Mouse (Mus musculus) midbrain, embryonic 10.5 days (tissue): ENCODE results near the gene Perp. TPM values are rescaled to one million over a fixed set of nuclear protein-coding genes. Genes with fewer than 3 reads are reported as not detected.

ENCODE experiments used
- DNase-seq: peaks from one replicate; pipeline ENCODE4 v3.0.0-alpha.2; 2017; ENCODE audit warnings: low spot score
- H3K27ac ChIP-seq: fragments of 300-500 bp; sonication (generic); replicated peaks from 2 replicates; pipeline ENCODE4 v1.5.1; 2016; ENCODE audit warnings: mild to moderate bottlenecking
- H3K27me3 ChIP-seq: fragments of 300-500 bp; sonication (generic); 2 replicates; pipeline ENCODE4 v1.6.1; 2016; ENCODE audit warnings: low read depth, mild to moderate bottlenecking; ENCODE audit not compliant: poor library complexity, severe bottlenecking
- H3K36me3 ChIP-seq: fragments of 300-500 bp; sonication (generic); 2 replicates; pipeline ENCODE4 v1.6.1; 2016; ENCODE audit warnings: mild to moderate bottlenecking, moderate library complexity
- H3K4me1 ChIP-seq: fragments of 300-500 bp; sonication (generic); 2 replicates; pipeline ENCODE4 v1.6.1; 2016
- H3K4me3 ChIP-seq: fragments of 300-500 bp; sonication (generic); 2 replicates; pipeline ENCODE4 v1.5.1; 2016; ENCODE audit warnings: mild to moderate bottlenecking, moderate library complexity
- H3K9me3 ChIP-seq: fragments of 300-500 bp; sonication (generic); replicated peaks from 2 replicates; pipeline ENCODE4 v1.6.1; 2016; ENCODE audit warnings: mild to moderate bottlenecking
- WGBS: fragments of 180-500 bp; shearing (Covaris S2); methylation state at CpG from one replicate; pipeline ENCODE4 v1.1.7; 2016; 5-methylcytosine and 5-hydroxymethylcytosine counted together
- polyA plus RNA-seq: library from polyadenylated mRNA; unstranded; fragments of >200 nt; fragmentation: Nextera tagmentation; extraction: Ambion mirVana; gene quantifications from 2 replicates; pipeline ENCODE4 v1.2.1, GENCODE M21; 2016

The Perp gene
- polyA plus RNA-seq, 1 experiment from 2014 or later = 10.6 TPM

- no peaks in the 10 kb centered on the region for H3K36me3 ChIP-seq
- peaks cover 10% of the 10 kb centered on the region for H3K4me1 ChIP-seq
- 64% methylated on average over 4 of the region's 4 CpGs for WGBS
- DNase-seq = no peak
- peaks cover 57% of the 10 kb centered on the region for H3K27me3 ChIP-seq
- H3K9me3 ChIP-seq = no peaks in the 10 kb centered on the region
- no peak overlapping the region for H3K4me3 ChIP-seq
- no peak overlapping the region for H3K27ac ChIP-seq
Observed at GRCm38 (mm10) chr10:18845711-18846110, 891 bp downstream of the Perp start.

- peaks cover 57% of the 10 kb centered on the region for H3K27me3 ChIP-seq
- peaks cover 13% of the 10 kb centered on the region for H3K4me1 ChIP-seq
- no peak overlapping the region for H3K27ac ChIP-seq
- 81% methylated on average over 8 of the region's 8 CpGs for WGBS
- no peak overlapping the region for H3K4me3 ChIP-seq
- H3K9me3 ChIP-seq = no peaks in the 10 kb centered on the region
- no peak for DNase-seq
- no peaks in the 10 kb centered on the region for H3K36me3 ChIP-seq
Observed at GRCm38 (mm10) chr10:18846474-18847264, 1.8 kb downstream of the Perp start.

GRCm38 (mm10) chr10:18850177-18850576 lies 5.4 kb downstream of the Perp start:
- Histone ChIP-seq H3K4me3 (no peak overlapping the region), H3K36me3 (no peaks in the 10 kb centered on the region), H3K27me3 (peaks cover 22% of the 10 kb centered on the region), H3K4me1 (peaks cover 10% of the 10 kb centered on the region), H3K9me3 (no peaks in the 10 kb centered on the region), H3K27ac (no peak overlapping the region)
- no peak for DNase-seq
- 91% methylated on average over 4 of the region's 4 CpGs for WGBS

- peaks cover 8% of the 10 kb centered on the region for H3K4me1 ChIP-seq
- DNase-seq = no peak
- no peaks in the 10 kb centered on the region for H3K9me3 ChIP-seq
- no peaks in the 10 kb centered on the region for H3K36me3 ChIP-seq
- H3K4me3 ChIP-seq = no peak overlapping the region
- H3K27ac ChIP-seq = no peak overlapping the region
- no peaks in the 10 kb centered on the region for H3K27me3 ChIP-seq
- 88% methylated on average over 7 of the region's 7 CpGs for WGBS
Observed at GRCm38 (mm10) chr10:18853417-18853816, 8.6 kb downstream of the Perp start.

GRCm38 (mm10) chr10:18857244-18857643 lies 12.4 kb downstream of the Perp start:
- 77% methylated on average over 4 of the region's 4 CpGs for WGBS
- Histone ChIP-seq H3K27me3 (no peaks in the 10 kb centered on the region), H3K4me3 (no peak overlapping the region), H3K4me1 (peaks cover 4% of the 10 kb centered on the region), H3K36me3 (no peaks in the 10 kb centered on the region), H3K9me3 (no peaks in the 10 kb centered on the region), H3K27ac (no peak overlapping the region)
- no peak for DNase-seq

GRCm38 (mm10) chr10:18859632-18860031 lies 14.8 kb downstream of the Perp start:
- H3K4me1 ChIP-seq = peaks cover 4% of the 10 kb centered on the region
- no peak overlapping the region for H3K4me3 ChIP-seq
- no peaks in the 10 kb centered on the region for H3K9me3 ChIP-seq
- H3K27ac ChIP-seq = no peak overlapping the region
- no peak for DNase-seq
- H3K36me3 ChIP-seq = no peaks in the 10 kb centered on the region
- WGBS = 59% methylated on average over 3 of the region's 3 CpGs
- no peaks in the 10 kb centered on the region for H3K27me3 ChIP-seq

GRCm38 (mm10) chr10:18860119-18860824 lies 15.5 kb downstream of the Perp start:
- DNase-seq = no peak
- H3K36me3 ChIP-seq = no peaks in the 10 kb centered on the region
- no peak overlapping the region for H3K27ac ChIP-seq
- no peak overlapping the region for H3K4me3 ChIP-seq
- no peaks in the 10 kb centered on the region for H3K9me3 ChIP-seq
- 65% methylated on average over 5 of the region's 5 CpGs for WGBS
- no peaks in the 10 kb centered on the region for H3K27me3 ChIP-seq
- peaks cover 4% of the 10 kb centered on the region for H3K4me1 ChIP-seq

GRCm38 (mm10) chr10:18860831-18861230 lies 16.0 kb downstream of the Perp start:
- peaks cover 4% of the 10 kb centered on the region for H3K4me1 ChIP-seq
- no peaks in the 10 kb centered on the region for H3K9me3 ChIP-seq
- H3K4me3 ChIP-seq = no peak overlapping the region
- no peak overlapping the region for H3K27ac ChIP-seq
- H3K36me3 ChIP-seq = no peaks in the 10 kb centered on the region
- H3K27me3 ChIP-seq = no peaks in the 10 kb centered on the region
- DNase-seq = no peak
- WGBS = 87% methylated on average over 11 of the region's 11 CpGs

GRCm38 (mm10) chr10:18861418-18861817 lies 16.6 kb downstream of the Perp start:
- 89% methylated on average over 4 of the region's 4 CpGs for WGBS
- no peak overlapping the region for H3K4me3 ChIP-seq
- DNase-seq = no peak
- H3K4me1 ChIP-seq = peaks cover 4% of the 10 kb centered on the region
- H3K36me3 ChIP-seq = no peaks in the 10 kb centered on the region
- no peak overlapping the region for H3K27ac ChIP-seq
- H3K27me3 ChIP-seq = no peaks in the 10 kb centered on the region
- no peaks in the 10 kb centered on the region for H3K9me3 ChIP-seq

- DNase-seq = no peak
- Histone ChIP-seq H3K4me3 (no peak overlapping the region), H3K4me1 (peaks cover 4% of the 10 kb centered on the region), H3K36me3 (no peaks in the 10 kb centered on the region), H3K27me3 (no peaks in the 10 kb centered on the region), H3K27ac (no peak overlapping the region), H3K9me3 (no peaks in the 10 kb centered on the region)
- 71% methylated on average over 4 of the region's 4 CpGs for WGBS
Observed at GRCm38 (mm10) chr10:18863332-18863731, 18.5 kb downstream of the Perp start.

GRCm38 (mm10) chr10:18864753-18865152 lies 19.9 kb downstream of the Perp start:
- no peaks in the 10 kb centered on the region for H3K9me3 ChIP-seq
- H3K27me3 ChIP-seq = no peaks in the 10 kb centered on the region
- DNase-seq = no peak
- WGBS = 61% methylated on average over 5 of the region's 5 CpGs
- H3K36me3 ChIP-seq = no peaks in the 10 kb centered on the region
- no peak overlapping the region for H3K4me3 ChIP-seq
- no peak overlapping the region for H3K27ac ChIP-seq
- peaks cover 1% of the 10 kb centered on the region for H3K4me1 ChIP-seq

GRCm38 (mm10) chr10:18870990-18871389 lies 26.2 kb downstream of the Perp start:
- no peak for DNase-seq
- no peak overlapping the region for H3K4me3 ChIP-seq
- H3K9me3 ChIP-seq = no peaks in the 10 kb centered on the region
- WGBS = 93% methylated on average over 2 of the region's 2 CpGs
- H3K4me1 ChIP-seq = no peaks in the 10 kb centered on the region; the same call in 1 of the 2 replicates
- no peaks in the 10 kb centered on the region for H3K36me3 ChIP-seq
- no peak overlapping the region for H3K27ac ChIP-seq
- no peaks in the 10 kb centered on the region for H3K27me3 ChIP-seq

GRCm38 (mm10) chr10:18876211-18876610 lies 31.4 kb downstream of the Perp start:
- WGBS = 47% methylated on average over 1 of the region's 1 CpGs
- DNase-seq = no peak
- H3K9me3 ChIP-seq = no peaks in the 10 kb centered on the region
- no peaks in the 10 kb centered on the region for H3K36me3 ChIP-seq
- H3K4me3 ChIP-seq = no peak overlapping the region
- H3K27me3 ChIP-seq = no peaks in the 10 kb centered on the region
- peaks cover 3% of the 10 kb centered on the region for H3K4me1 ChIP-seq
- no peak overlapping the region; the same call in 1 of the 2 replicates for H3K27ac ChIP-seq
